Mouse (Mus musculus): Measurements from ENCODE around the gene Degs2. TPM values are rescaled to one million over a fixed set of nuclear protein-coding genes. Genes with fewer than 3 reads are reported as not detected.

Degs2 gene
- total and polyA plus RNA-seq, 3 experiments: 0.50 to 1.00 (median 0.55) TPM

DNA sequence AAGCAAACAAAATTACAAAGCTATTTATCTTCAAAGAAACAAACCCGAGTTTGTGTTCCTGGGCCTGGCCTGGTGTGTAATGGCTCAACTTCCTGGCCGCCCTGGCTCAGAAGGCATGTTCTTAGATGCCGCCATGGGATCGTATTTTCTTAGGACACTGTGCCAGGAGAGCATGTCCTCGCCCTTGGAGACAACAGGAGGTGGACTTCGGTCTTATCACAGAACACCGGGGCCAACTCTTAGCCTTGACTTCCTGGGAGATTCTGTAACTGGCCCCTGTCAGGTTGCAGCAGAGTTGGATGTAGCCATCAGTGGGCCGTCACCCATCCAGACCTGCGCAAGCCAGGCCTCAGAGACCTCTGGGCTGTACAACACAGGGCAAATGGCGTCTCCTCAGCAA lies 2.5 kb downstream of the Degs2 start:
- intact Hi-C loops (cut with DNase I): no loop called here

DNA sequence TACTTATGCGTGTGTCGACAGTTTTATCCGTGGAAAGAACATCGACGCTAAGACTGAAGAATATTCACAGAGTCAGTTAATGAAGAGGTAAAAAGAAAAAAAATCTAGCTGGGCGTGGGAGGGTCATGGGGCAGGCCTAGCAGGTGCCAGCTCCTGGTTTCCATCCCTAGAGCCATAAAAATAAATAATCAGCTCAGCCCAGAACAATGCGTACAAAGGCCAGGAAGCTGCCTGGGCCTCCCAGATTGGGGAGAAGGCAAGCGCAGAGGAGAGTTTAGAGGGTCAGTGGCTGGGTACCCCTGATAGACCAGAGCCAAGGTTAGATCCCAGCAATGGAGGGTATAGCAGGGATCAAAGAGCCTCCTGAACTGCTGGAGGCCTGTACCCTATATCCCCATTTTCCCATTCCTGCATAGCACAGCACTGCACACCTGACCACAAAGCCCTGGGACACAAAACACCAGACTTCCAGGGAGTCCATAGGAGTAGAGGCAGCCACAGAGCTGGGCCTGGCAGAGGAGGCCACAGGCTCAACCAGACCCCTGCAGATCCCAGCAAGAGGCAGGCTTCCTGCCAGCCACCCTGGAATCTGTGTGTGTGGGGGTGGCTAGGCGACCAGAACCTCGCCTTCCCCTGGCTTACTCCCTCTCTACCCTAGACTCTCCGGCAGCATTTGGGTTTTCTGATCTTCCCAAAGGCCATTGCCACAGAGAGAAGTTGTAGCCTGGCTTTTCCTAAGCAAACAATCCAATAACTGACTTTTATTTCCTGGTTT lies 3.2 kb downstream of the Degs2 start:
- H3K36me3 ChIP-seq (ENCODE audit: control insufficient read depth, insufficient read depth, low read length): no peaks in the 10 kb centered on the region
- DNase-seq: peak in 1 of 2 experiments; percentile 18
- WGBS: 63% methylated on average over 11 of the region's 11 CpGs
- H3K79me2 ChIP-seq (replicated peaks; ENCODE audit: control insufficient read depth, insufficient read depth, low read length): no peaks in the 10 kb centered on the region
- peaks cover 7% of the 10 kb centered on the region for H3K27me3 ChIP-seq (ENCODE audit: control insufficient read depth, insufficient read depth, low read length)
- H3K4me3 ChIP-seq: no peak overlapping the region
- no peak overlapping the region for H3K9ac ChIP-seq (ENCODE audit: low read depth, low read length)
- peaks cover 2% of the 10 kb centered on the region; the same call in 1 of the 2 replicates for H3K4me1 ChIP-seq (ENCODE audit: control insufficient read depth, insufficient read depth, low read length)
- H3K27ac ChIP-seq: peak overlapping the region; percentile 45
- intact Hi-C loops (cut with DNase I): no loop called here
- no peak for TF ChIP-seq EP300 (IDR thresholded peaks at IDR 0.05; ENCODE audit: insufficient read depth, low read depth, low read length)
- TF ChIP-seq CTCF (IDR thresholded peaks at IDR 0.05): no peak
- TF ChIP-seq POLR2A (IDR thresholded peaks at IDR 0.05; ENCODE audit: insufficient read depth, low read depth, low read length): no peak

More for the DNA sequence above, 2.5 kb downstream of the Degs2 start:
- H3K4me1 ChIP-seq (ENCODE audit: control insufficient read depth, insufficient read depth, low read length): peaks cover 2% of the 10 kb centered on the region; the same call in 1 of the 2 replicates
- DNase-seq: no peak
- no peaks in the 10 kb centered on the region for H3K36me3 ChIP-seq (ENCODE audit: control insufficient read depth, insufficient read depth, low read length)
- H3K4me3 ChIP-seq: no peak overlapping the region
- peaks cover 7% of the 10 kb centered on the region for H3K27me3 ChIP-seq (ENCODE audit: control insufficient read depth, insufficient read depth, low read length)
- H3K9ac ChIP-seq (ENCODE audit: low read depth, low read length): no peak overlapping the region
- H3K79me2 ChIP-seq (replicated peaks; ENCODE audit: control insufficient read depth, insufficient read depth, low read length): no peaks in the 10 kb centered on the region
- no peak for TF ChIP-seq POLR2A (IDR thresholded peaks at IDR 0.05; ENCODE audit: insufficient read depth, low read depth, low read length)
- 61% methylated on average over 10 of the region's 10 CpGs for WGBS
- H3K27ac ChIP-seq: no peak overlapping the region

DNA sequence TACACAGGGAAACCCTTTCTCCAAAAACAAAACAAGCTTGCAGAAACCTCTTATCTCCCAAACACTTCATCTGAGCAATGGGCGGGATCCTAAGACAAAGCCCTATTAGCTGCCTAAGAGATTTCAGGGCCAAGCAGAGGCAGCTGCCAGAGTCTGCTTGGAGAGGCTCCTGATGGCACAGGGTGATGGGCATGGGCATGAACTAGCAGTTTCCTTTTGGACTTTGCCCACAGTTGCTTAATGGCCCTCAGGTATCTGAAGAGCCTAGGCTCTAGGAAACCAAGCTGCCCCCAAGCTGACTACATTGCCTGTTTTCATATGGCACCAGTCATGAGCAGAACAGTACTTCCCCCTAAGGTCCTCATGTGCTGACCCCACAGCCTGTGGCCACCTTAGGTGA lies 7.9 kb downstream of the Degs2 start:
- H3K4me3 ChIP-seq: no peak overlapping the region
- H3K9ac ChIP-seq (ENCODE audit: low read depth, low read length): no peak overlapping the region
- 72% methylated on average over 1 of the region's 1 CpGs for WGBS
- no peaks in the 10 kb centered on the region for H3K79me2 ChIP-seq (replicated peaks; ENCODE audit: control insufficient read depth, insufficient read depth, low read length)
- TF ChIP-seq POLR2A (IDR thresholded peaks at IDR 0.05; ENCODE audit: insufficient read depth, low read depth, low read length) (no peak), CTCF (IDR thresholded peaks at IDR 0.05) (no peak)
- no peaks in the 10 kb centered on the region for H3K36me3 ChIP-seq (ENCODE audit: control insufficient read depth, insufficient read depth, low read length)
- no peaks in the 10 kb centered on the region for H3K27me3 ChIP-seq (ENCODE audit: control insufficient read depth, insufficient read depth, low read length)
- DNase-seq: no peak
- intact Hi-C loops (cut with DNase I): no loop called here
- H3K4me1 ChIP-seq (ENCODE audit: control insufficient read depth, insufficient read depth, low read length): peaks cover 2% of the 10 kb centered on the region; the same call in 1 of the 2 replicates
- H3K27ac ChIP-seq: no peak overlapping the region

DNA sequence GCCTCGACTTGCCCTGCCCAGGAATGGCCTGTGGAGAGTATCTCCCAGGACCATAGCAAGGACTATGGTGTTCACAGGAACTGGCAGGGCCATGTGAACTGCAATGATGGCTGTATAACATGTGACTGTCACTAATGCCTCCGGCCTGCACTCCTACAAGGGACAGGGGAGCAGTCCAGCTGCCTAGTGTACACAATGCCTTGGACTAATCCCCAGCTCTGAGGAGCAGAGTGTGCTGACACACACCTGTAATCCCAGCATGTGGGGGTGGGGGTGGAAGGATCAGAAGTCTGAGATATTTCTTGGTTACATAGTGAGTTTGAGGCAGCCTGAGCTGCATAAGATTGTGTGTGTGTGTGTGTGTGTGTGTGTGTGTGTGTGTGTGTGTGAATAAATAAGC lies 8.5 kb downstream of the Degs2 start:
- Histone ChIP-seq H3K36me3 (ENCODE audit: control insufficient read depth, insufficient read depth, low read length) (no peaks in the 10 kb centered on the region), H3K27ac (no peak overlapping the region), H3K27me3 (ENCODE audit: control insufficient read depth, insufficient read depth, low read length) (no peaks in the 10 kb centered on the region), H3K9ac (ENCODE audit: low read depth, low read length) (no peak overlapping the region), H3K79me2 (replicated peaks; ENCODE audit: control insufficient read depth, insufficient read depth, low read length) (no peaks in the 10 kb centered on the region), H3K4me3 (no peak overlapping the region), H3K4me1 (ENCODE audit: control insufficient read depth, insufficient read depth, low read length) (peaks cover 2% of the 10 kb centered on the region; the same call in 1 of the 2 replicates)
- no peak for TF ChIP-seq CTCF (IDR thresholded peaks at IDR 0.05)
- TF ChIP-seq EP300 (IDR thresholded peaks at IDR 0.05; ENCODE audit: insufficient read depth, low read depth, low read length): no peak
- TF ChIP-seq POLR2A (IDR thresholded peaks at IDR 0.05; ENCODE audit: insufficient read depth, low read depth, low read length): no peak
- intact Hi-C loops (cut with DNase I): no loop called here
- DNase-seq: no peak
- WGBS: 71% methylated on average over 2 of the region's 2 CpGs

DNA sequence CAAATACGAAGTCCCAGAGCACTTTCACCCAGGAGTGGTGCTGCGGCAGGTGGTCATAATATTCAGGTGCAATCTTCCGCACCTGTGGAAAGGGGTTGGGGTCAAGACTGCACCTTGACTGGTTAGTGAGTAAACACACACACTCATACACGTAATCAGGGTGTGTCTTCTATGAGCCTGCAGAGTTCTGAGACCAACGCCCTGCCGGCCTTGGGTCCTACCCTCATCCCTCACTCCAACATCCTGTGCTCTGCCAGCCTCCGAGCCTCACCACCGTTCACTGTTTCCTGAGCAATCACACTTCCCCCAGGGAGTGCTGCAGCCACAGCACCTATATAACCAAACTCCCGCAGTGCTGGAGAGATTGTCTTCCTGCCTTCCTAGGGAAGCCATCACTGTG lies 11.6 kb downstream of the Degs2 start:
- Histone ChIP-seq H3K9ac (ENCODE audit: low read depth, low read length) (no peak overlapping the region), H3K79me2 (replicated peaks; ENCODE audit: control insufficient read depth, insufficient read depth, low read length) (no peaks in the 10 kb centered on the region), H3K4me1 (ENCODE audit: control insufficient read depth, insufficient read depth, low read length) (peaks cover 6% of the 10 kb centered on the region), H3K27ac (no peak overlapping the region), H3K4me3 (no peak overlapping the region), H3K27me3 (ENCODE audit: control insufficient read depth, insufficient read depth, low read length) (no peaks in the 10 kb centered on the region), H3K36me3 (ENCODE audit: control insufficient read depth, insufficient read depth, low read length) (no peaks in the 10 kb centered on the region)
- intact Hi-C loops (cut with DNase I): no loop called here
- no peak for DNase-seq
- TF ChIP-seq CTCF (IDR thresholded peaks at IDR 0.05) (no peak), EP300 (IDR thresholded peaks at IDR 0.05; ENCODE audit: insufficient read depth, low read depth, low read length) (no peak), POLR2A (IDR thresholded peaks at IDR 0.05; ENCODE audit: insufficient read depth, low read depth, low read length) (no peak)
- WGBS: 66% methylated on average over 9 of the region's 9 CpGs

DNA sequence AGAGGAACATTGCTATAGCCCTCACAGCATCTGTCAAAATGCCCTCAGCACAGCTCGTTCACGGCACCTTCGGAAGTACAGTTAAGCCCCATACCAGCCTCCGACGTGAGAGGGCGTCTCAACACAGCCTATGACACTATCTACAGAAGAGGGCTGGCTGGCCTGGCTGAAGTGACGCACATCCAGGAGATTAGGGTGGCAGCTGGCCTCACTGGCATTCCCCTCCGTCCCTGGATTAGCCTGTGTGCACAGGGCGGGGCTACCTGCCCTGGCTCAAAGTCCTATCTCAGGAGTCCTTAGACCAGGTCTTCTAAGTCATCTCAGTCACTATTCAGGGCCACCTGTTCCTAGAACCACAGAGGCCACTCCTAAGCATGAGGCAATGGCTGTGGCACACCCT lies 12.9 kb downstream of the Degs2 start:
- H3K36me3 ChIP-seq (ENCODE audit: control insufficient read depth, insufficient read depth, low read length): no peaks in the 10 kb centered on the region
- no peak overlapping the region for H3K4me3 ChIP-seq
- H3K4me1 ChIP-seq (ENCODE audit: control insufficient read depth, insufficient read depth, low read length): peaks cover 6% of the 10 kb centered on the region
- H3K27ac ChIP-seq: no peak overlapping the region
- intact Hi-C loops (cut with DNase I): loop anchor here (5.0 kb wide), 1 partner anchor 68 kb away; no protein-coding TSS in a partner anchor
- H3K9ac ChIP-seq (ENCODE audit: low read depth, low read length): no peak overlapping the region
- peak; percentile 53 for TF ChIP-seq CTCF (IDR thresholded peaks at IDR 0.05)
- TF ChIP-seq EP300 (IDR thresholded peaks at IDR 0.05; ENCODE audit: insufficient read depth, low read depth, low read length): no peak
- H3K79me2 ChIP-seq (replicated peaks; ENCODE audit: control insufficient read depth, insufficient read depth, low read length): no peaks in the 10 kb centered on the region
- DNase-seq: no peak
- no peaks in the 10 kb centered on the region for H3K27me3 ChIP-seq (ENCODE audit: control insufficient read depth, insufficient read depth, low read length)
- WGBS: 62% methylated on average over 9 of the region's 9 CpGs
